Comparison of ENCODE assay signal across 14 mouse cellular contexts in the genomic region with DNA sequence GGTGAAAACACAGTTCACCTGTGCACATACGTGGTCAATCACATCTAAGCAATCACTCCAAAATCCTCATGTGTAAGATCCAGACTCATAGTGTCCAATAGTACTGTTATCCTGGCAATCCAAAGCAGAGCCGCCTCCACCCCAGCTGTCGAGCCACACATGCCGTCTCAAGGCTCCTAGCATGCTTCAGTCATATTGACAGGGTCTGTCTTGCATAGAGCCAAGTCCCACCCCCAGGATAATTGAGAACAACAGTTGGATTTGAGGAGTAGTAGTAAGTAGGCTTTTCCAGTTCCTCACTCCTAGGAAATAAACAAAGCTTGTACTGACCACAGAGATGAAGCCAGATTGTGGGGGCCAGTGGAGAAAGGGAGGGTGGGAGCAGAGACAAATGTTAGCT. TPM values are rescaled to one million over a fixed set of nuclear protein-coding genes. Genes with fewer than 3 reads are reported as not detected.
DNase-seq lines count a peak whose midpoint lies in the region; ATAC-seq and TF ChIP-seq lines count a peak whose summit lies in the region.
"Had no signal": no experiment of that assay in that cellular context is flagged by ENCODE, and none has a peak within 500 bp of the region (broad histone marks: within the 10 kb centered on the region; RNA-seq: fewer than 3 reads in every experiment).

No protein-coding gene starts in this region.

- no peak overlapping the region for H3K4me3 ChIP-seq in hindbrain, embryonic 12.5 days
- no peak overlapping the region for H3K4me3 ChIP-seq in limb, embryonic 14.5 days (replicated peaks; ENCODE audit: low read length)
- no peak overlapping the region for H3K4me3 ChIP-seq in intestine, embryonic 16.5 days (ENCODE audit: low read length)
- H3K4me3 ChIP-seq: embryonic facial prominence, embryonic 12.5 days; heart, adult 2 months; liver, embryonic 15.5 days; neural tube, embryonic 12.5 days; stomach, embryonic 15.5 days had no signal

- no peak overlapping the region for H3K9ac ChIP-seq in hindbrain, embryonic 12.5 days
- H3K9ac ChIP-seq in limb, embryonic 14.5 days (ENCODE audit: low read depth, low read length, severe bottlenecking): no peak overlapping the region
- H3K9ac ChIP-seq in intestine, embryonic 16.5 days (ENCODE audit: low read depth, low read length): no peak overlapping the region
- H3K9ac ChIP-seq: embryonic facial prominence, embryonic 12.5 days; liver, embryonic 15.5 days; neural tube, embryonic 12.5 days; stomach, embryonic 15.5 days had no signal

- H3K27ac ChIP-seq in hindbrain, embryonic 12.5 days: 0 out of 2 replicates have a peak overlapping the region, but pooled peaks have one; percentile 1
- H3K27ac ChIP-seq in limb, embryonic 14.5 days (replicated peaks; ENCODE audit: low read depth, low read length): 0 out of 2 replicates have a peak overlapping the region, but pooled peaks have one; percentile 52
- no peak overlapping the region for H3K27ac ChIP-seq in intestine, embryonic 16.5 days (ENCODE audit: low read length)
- H3K27ac ChIP-seq: embryonic facial prominence, embryonic 12.5 days; heart, adult 2 months; liver, embryonic 15.5 days; neural tube, embryonic 12.5 days; stomach, embryonic 15.5 days had no signal

- H3K9me3 ChIP-seq in hindbrain, embryonic 12.5 days (replicated peaks): no peaks in the 10 kb centered on the region
- no peaks in the 10 kb centered on the region for H3K9me3 ChIP-seq in limb, embryonic 14.5 days (ENCODE audit: control insufficient read depth, low read length)
- no peaks in the 10 kb centered on the region for H3K9me3 ChIP-seq in intestine, embryonic 16.5 days (ENCODE audit: control insufficient read depth, low read length)
- H3K9me3 ChIP-seq: embryonic facial prominence, embryonic 12.5 days; liver, embryonic 15.5 days; neural tube, embryonic 12.5 days; stomach, embryonic 15.5 days had no signal

- 70% methylated on average over 4 of the region's 4 CpGs for WGBS in hindbrain, embryonic 12.5 days
- 29% methylated on average over 4 of the region's 4 CpGs for whole genome bisulfite sequencing in limb, embryonic 14.5 days
- WGBS in intestine, embryonic 16.5 days: 75% methylated on average over 4 of the region's 4 CpGs

- no peaks in the 10 kb centered on the region for H3K36me3 ChIP-seq in hindbrain, embryonic 12.5 days
- H3K36me3 ChIP-seq in limb, embryonic 14.5 days (ENCODE audit: control insufficient read depth, insufficient read depth, low read length): peaks cover 7% of the 10 kb centered on the region; the same call in 1 of the 2 replicates
- H3K36me3 ChIP-seq in intestine, embryonic 16.5 days (ENCODE audit: control insufficient read depth, insufficient read depth, low read length): no peaks in the 10 kb centered on the region
- H3K36me3 ChIP-seq: neural tube, embryonic 12.5 days had no signal

- no peak for ATAC-seq in hindbrain, embryonic 12.5 days (ENCODE audit: low FRiP score)
- ATAC-seq in limb, embryonic 14.5 days (ENCODE audit: low FRiP score, low read depth): 0 out of 2 replicates have a peak, but pooled peaks have one; percentile 16
- no peak for ATAC-seq in intestine, embryonic 16.5 days

- H3K27me3 ChIP-seq in hindbrain, embryonic 12.5 days: no peaks in the 10 kb centered on the region
- H3K27me3 ChIP-seq in limb, embryonic 14.5 days (ENCODE audit: control insufficient read depth, insufficient read depth, low read length): no peaks in the 10 kb centered on the region
- no peaks in the 10 kb centered on the region for H3K27me3 ChIP-seq in intestine, embryonic 16.5 days (replicated peaks; ENCODE audit: control insufficient read depth, insufficient read depth, low read length)
- H3K27me3 ChIP-seq: embryonic facial prominence, embryonic 12.5 days; liver, embryonic 15.5 days; neural tube, embryonic 12.5 days; stomach, embryonic 15.5 days had no signal

- TF ChIP-seq POLR2A in brain, embryonic 14.5 days (IDR thresholded peaks at IDR 0.05; ENCODE audit: borderline replicate concordance, extremely low read depth, insufficient read depth, insufficient read length, poor library complexity, severe bottlenecking): no peak
- TF ChIP-seq POLR2A in limb, embryonic 14.5 days (IDR thresholded peaks at IDR 0.05; ENCODE audit: borderline replicate concordance, extremely low read depth, insufficient read depth, insufficient read length): no peak

- peak; percentile 77 for DNase-seq in layer of hippocampus, adult 11-12 months (ENCODE audit: low spot score)
- no peak for DNase-seq in layer of hippocampus, postnatal 25 days (ENCODE audit: extremely low spot score in 1 of 2, low spot score in 1 of 2)
- DNase-seq in brain, embryonic 14.5 days (ENCODE audit: low read depth): peak; percentile 90
- DNase-seq in limb, embryonic 14.5 days (ENCODE audit: low spot score): peak; percentile 41
- DNase-seq in heart, adult 8-10 months (ENCODE audit: low spot score): no peak
- DNase-seq in adipocyte (ENCODE audit: low spot score): no peak
- DNase-seq: B cell, adult 2 months; heart, adult 2 months had no signal

- no peak overlapping the region for H3K4me2 ChIP-seq in hindbrain, embryonic 12.5 days (replicated peaks)
- H3K4me2 ChIP-seq in limb, embryonic 14.5 days (replicated peaks; ENCODE audit: low read depth, low read length, severe bottlenecking): no peak overlapping the region
- H3K4me2 ChIP-seq in intestine, embryonic 16.5 days (ENCODE audit: low read depth, low read length): no peak overlapping the region
- H3K4me2 ChIP-seq: embryonic facial prominence, embryonic 12.5 days; liver, embryonic 15.5 days; neural tube, embryonic 12.5 days; stomach, embryonic 15.5 days had no signal

- no peak for TF ChIP-seq CTCF in brain, embryonic 14.5 days (IDR thresholded peaks at IDR 0.05; ENCODE audit: borderline replicate concordance, extremely low read depth, insufficient read depth, insufficient read length)

- peaks cover 56% of the 10 kb centered on the region for H3K4me1 ChIP-seq in hindbrain, embryonic 12.5 days
- H3K4me1 ChIP-seq in limb, embryonic 14.5 days (ENCODE audit: control insufficient read depth, insufficient read depth, low read length): peaks cover 48% of the 10 kb centered on the region
- H3K4me1 ChIP-seq in intestine, embryonic 16.5 days (ENCODE audit: control insufficient read depth, insufficient read depth, low read length): 0 out of 2 replicates have a peak, but pooled peaks cover 10% of the 10 kb centered on the region

RNA-seq across cellular contexts. Expression of a gene that starts 24.4 kb away (rescaled TPM):
- 10 to 100 TPM; 35.8 to 39.6 TPM for total RNA-seq in layer of hippocampus, postnatal 25 days (2021)
- polyA plus RNA-seq in brain, embryonic 14.5 days (2012; rRNA removed): 60.3 and 62.8 TPM in 2 replicates
- polyA plus RNA-seq in hindbrain, embryonic 12.5 days (2016; fragmentation: Nextera tagmentation; extraction: Ambion mirVana): 70.3 and 72.1 TPM in 2 replicates
- 51.7 and 57.5 TPM in 2 replicates for polyA plus RNA-seq in limb, embryonic 14.5 days (2012; rRNA removed)
- 66.8 and 72.4 TPM in 2 replicates for polyA plus RNA-seq in limb, embryonic 14.5 days (2014; fragmentation: Nextera tagmentation; extraction: Ambion mirVana)
- total RNA-seq in heart, adult 8-10 months (2022): 10 to 100 TPM; 15.9 to 23.7 (median 20.9) TPM
- polyA plus RNA-seq in intestine, embryonic 16.5 days (2015; fragmentation: Nextera tagmentation; extraction: Ambion mirVana): 40.7 and 45.0 TPM in 2 replicates

Comparison
In these comparisons a context has a peak if more than half of its experiments do, and no peak if none do; other contexts are left out.
1. DNase-seq: peak in layer of hippocampus, adult 11-12 months (single experiment), brain, embryonic 14.5 days (single experiment) and limb, embryonic 14.5 days (single experiment); none in layer of hippocampus, postnatal 25 days (0 of 2), heart, adult 8-10 months (single experiment) and adipocyte (single experiment).